Mouse (Mus musculus) liver, adult 2 months (tissue): ENCODE data around the gene Khdc3.

Source experiments
- CTCF ChIP-seq: fragments of 200-500 bp; IDR thresholded peaks from 2 replicates; pipeline ENCODE4 v1.5.1; 2011; ENCODE audit warnings: low read depth, low read length, control low read depth
- POLR2A ChIP-seq: fragments of 200-500 bp; IDR thresholded peaks from 2 replicates; pipeline ENCODE4 v1.6.1; 2011; ENCODE audit warnings: low read length, control low read depth; ENCODE audit not compliant: insufficient read depth; ENCODE audit errors: extremely low read depth

DNA sequence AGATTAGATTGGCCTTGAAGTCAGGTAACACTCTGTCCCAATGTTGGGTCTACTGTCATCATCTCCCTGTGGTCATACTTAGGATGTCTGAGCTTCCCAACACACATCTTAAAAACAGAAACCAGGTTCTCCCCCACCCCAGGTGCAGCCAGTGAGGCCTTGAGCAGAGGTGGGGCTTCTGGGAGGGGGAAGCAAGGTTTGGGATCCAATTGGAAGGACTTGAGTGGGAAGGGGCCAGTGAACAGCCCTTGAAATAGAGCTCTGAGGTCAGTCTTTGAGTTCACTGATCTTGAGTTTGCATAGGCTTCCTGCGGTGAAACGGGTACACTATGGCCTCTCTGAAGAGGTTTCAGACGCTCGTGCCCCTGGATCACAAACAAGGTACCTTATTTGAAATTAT, 545 bp downstream of the Khdc3 start, which contains the start of gene Gm20509:
- TF ChIP-seq CTCF (no peak), POLR2A (no peak)
